Mouse (Mus musculus) c-Kit-negative CD71-positive TER-119-positive erythroid progenitor cells, embryonic 14.5 days (primary cell): ENCODE measurements around the gene Med27.

ENCODE experiments used
- DNase-seq: peaks from one replicate; pipeline ENCODE4 v3.0.0-alpha.2; 2013; ENCODE audit warnings: low read depth, low spot score

Gene Med27

GRCm38 (mm10) chr2:29466396-29466795, 119.8 kb downstream of the Med27 start:
- DNase-seq = no peak

- DNase-seq = no peak
Measured at GRCm38 (mm10) chr2:29468517-29468936, 121.9 kb downstream of the Med27 start.

- DNase-seq = no peak
Measured at GRCm38 (mm10) chr2:29472952-29473437, 126.4 kb downstream of the Med27 start.

DNA sequence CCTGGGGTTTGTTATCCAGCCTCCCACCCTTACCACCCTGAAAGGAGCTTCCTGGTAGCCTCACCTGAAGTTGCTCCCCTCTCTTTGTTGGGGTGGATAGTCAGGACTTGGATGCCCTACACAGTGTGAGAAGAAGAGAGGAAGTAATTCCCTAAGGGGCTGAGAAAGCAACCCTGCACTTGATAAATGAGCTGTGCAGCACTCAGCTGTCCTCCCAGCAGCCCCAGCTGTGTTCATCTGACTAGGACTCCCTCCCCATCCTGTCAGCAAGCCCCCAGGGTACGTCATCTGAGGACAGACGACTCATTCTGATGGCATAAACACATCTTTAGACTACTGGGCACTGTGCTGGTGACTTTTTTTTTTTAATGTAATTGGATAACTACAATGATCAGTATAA, 127.3 kb downstream of the Med27 start:
- no peak for DNase-seq

DNA sequence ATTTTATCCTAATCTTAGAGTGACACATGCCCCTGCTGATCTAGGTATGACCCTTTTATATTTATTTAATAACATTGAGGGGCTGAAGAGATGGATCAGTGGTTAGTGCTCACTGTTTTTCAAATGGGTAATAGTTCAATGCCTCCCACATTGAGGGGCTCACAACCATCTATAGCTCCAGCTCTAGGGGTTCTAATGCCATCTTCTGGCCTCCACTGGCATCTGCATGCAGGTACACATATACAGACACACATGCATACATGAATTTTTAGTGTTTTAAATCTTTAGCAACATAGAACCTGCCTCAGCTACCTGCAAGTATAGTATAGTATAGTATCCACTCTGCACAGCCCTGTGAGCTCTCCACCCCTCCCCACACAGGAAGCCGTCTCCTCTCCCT, 130.1 kb downstream of the Med27 start:
- DNase-seq = no peak

- no peak for DNase-seq
Measured at GRCm38 (mm10) chr2:29481856-29482255, 135.2 kb downstream of the Med27 start.

DNA sequence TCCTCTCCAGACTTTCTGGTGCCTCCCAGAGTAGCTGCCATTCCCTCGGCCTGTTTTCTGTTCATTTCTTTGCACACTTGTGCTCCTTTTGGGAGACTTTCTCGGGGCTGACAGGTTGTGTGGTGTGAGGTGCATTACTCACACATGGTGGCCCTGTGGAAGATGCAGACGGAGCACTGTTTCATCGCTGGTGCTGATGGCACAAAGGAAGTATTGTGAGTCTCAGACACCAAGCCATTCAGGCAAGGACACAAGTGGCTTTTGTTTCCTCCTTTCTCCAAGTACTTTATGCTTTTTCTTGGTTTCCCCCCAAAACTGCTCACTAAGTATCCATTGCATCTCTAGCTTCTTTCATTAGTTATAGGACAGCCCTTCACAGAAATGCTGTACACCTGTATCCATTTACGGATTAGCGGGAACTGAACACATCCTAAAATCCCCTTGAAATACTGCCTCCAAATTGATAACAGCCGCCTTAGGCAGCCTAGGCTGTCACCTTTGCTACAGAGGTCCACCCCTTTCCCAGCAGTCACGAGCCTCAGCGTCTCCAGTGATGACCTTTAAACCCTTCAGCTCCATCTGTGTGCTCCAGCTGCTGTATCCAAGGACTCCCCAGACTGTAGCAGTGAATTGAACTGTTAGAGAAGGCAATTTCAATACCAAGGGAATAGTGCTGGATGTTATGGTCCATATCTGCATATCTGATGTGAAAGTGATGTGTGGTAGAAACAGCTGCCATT, 136.5 kb downstream of the Med27 start:
- no peak for DNase-seq

DNA sequence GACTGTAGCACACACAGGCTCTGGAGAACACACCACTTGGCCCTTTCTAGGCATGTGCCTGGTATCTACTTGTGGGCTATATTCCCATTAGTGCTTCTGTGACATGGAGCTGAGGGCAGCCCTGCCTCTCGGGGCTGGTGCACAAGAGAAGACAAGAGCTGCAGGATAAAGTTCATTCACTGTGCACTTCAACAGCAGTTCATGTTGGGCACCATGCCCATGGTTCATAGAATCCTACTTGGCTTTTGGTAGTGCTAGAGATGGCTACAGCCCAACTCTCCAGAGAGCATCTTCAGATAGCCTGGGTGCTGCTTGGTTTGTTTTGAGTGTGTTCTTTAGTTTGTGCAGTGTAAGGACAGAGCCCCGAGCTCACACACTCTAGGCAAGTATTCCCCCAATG, 138.9 kb downstream of the Med27 start:
- no peak for DNase-seq

GRCm38 (mm10) chr2:29486491-29486890, 139.9 kb downstream of the Med27 start:
- DNase-seq = no peak

DNA sequence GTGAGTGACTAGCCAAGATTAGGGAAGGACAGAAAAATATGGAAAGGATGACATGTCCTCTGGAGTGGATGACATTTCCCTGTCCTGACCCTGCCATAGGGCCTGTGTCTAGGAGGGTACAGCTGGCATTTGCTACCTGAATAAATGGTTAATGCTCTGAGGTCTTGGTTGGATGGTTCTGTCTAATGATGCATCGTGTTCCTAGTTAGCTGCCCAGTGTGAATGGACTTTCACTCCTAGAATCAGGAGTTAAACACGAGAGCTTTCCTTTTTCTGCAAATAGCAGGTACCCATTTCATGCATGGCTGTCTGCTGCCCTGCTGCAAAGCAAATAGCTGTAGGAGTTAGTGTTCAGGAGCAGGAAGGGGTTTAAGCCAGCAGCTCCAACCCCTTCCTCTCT, 141.0 kb downstream of the Med27 start:
- DNase-seq = no peak

- no peak for DNase-seq
Measured at GRCm38 (mm10) chr2:29488379-29489236, 142.0 kb downstream of the Med27 start.

DNA sequence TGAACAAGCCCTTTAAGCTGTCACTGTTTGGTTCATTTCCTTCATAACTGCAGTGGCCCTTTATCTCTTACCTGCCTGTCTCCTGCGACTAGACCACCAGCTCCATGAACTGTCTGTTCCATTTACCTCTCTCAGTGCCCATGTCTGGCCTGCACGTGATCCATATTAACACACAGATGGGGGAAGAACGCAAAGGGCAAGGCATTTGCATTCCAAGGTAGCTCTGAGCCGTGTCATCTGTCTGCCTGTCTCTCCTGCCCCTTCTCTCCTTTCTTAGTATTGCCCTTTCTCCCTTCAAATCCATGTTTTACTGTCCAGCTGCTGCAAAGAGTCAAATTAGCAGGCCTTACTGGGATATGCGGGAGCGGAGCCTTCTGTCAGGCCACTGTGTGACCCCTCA, 145.0 kb downstream of the Med27 start:
- no peak for DNase-seq

GRCm38 (mm10) chr2:29493396-29494031, 146.9 kb downstream of the Med27 start:
- no peak for DNase-seq

GRCm38 (mm10) chr2:29495271-29495670, 148.7 kb downstream of the Med27 start:
- no peak for DNase-seq

GRCm38 (mm10) chr2:29500601-29501350, 154.2 kb downstream of the Med27 start:
- no peak for DNase-seq

GRCm38 (mm10) chr2:29501381-29501780, 154.8 kb downstream of the Med27 start:
- no peak for DNase-seq

- no peak for DNase-seq
Measured at GRCm38 (mm10) chr2:29504848-29505247, 158.2 kb downstream of the Med27 start.

GRCm38 (mm10) chr2:29506411-29506810, 159.8 kb downstream of the Med27 start:
- DNase-seq = no peak

DNA sequence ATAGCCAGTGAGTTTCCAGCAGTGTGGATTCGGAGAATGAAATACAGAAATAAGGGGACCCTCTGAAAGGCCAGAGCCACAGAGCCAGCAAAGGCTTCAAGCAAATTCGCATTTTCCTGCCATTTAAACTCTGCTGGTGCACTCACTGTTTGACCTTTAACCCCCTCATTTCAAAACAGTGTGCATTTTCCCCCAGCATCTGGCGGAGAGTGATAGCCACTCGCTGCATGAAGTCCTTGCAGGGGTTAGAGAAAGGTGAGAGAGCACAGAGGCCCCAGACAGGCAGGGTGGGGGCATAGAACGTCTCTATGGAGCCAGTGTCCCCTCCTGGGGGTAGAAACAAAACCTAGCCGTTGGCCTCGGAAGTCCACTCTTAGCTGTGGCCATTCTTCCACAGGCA, 166.5 kb downstream of the Med27 start:
- DNase-seq = no peak

DNA sequence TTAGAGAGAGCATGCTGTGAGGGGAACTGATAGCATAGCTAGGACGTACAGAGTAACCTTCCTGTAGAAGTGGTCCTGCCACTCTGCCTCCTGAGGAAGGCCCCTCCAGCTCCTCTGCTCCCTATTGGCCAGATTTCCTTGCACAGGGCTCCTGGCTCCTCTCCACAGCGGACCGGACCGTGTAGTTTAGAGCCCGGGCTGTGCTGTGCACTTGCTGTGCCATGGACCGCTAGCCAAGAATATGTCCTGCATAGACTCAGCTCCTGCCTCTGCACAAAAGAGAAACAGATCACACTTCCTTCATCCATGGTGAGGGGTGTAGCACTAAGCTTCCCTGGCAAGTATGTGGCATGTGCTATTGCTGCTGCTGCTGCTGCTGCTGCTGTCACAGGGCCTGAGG, 168.2 kb downstream of the Med27 start:
- DNase-seq = no peak

- no peak for DNase-seq
Measured at GRCm38 (mm10) chr2:29515831-29516447, 169.3 kb downstream of the Med27 start.
